Mouse (Mus musculus) layer of hippocampus, adult 2 months (tissue): ENCODE measurements around the gene H60b. TPM values are rescaled to one million over a fixed set of nuclear protein-coding genes. Genes with fewer than 3 reads are reported as not detected.

Source experiments
- DNase-seq, 2 experiments: peaks; one replicate each; pipeline ENCODE4 v3.0.0; 2022; ENCODE audit warnings: low spot score in 2 of 2
- H3K27ac ChIP-seq: fragments of 200-600 bp; 2 replicates; pipeline ENCODE4 v1.8.1; 2022
- H3K4me3 ChIP-seq: fragments of 200-600 bp; 2 replicates; pipeline ENCODE4 v1.8.1; 2022; ENCODE audit warnings: mild to moderate bottlenecking
- CTCF ChIP-seq: fragments of 200-600 bp; conservative IDR thresholded peaks from 2 replicates; pipeline ENCODE4 v1.8.1; 2022; ENCODE audit warnings: antibody characterized with exemption, mild to moderate bottlenecking, moderate library complexity
- total RNA-seq, 2 experiments: library from RNA; stranded (reverse); gene quantifications; 2 replicates each; pipeline ENCODE4 v1.2.3; 2021

Gene H60b
- total RNA-seq, 2 experiments from 2014 or later: not detected

DNA sequence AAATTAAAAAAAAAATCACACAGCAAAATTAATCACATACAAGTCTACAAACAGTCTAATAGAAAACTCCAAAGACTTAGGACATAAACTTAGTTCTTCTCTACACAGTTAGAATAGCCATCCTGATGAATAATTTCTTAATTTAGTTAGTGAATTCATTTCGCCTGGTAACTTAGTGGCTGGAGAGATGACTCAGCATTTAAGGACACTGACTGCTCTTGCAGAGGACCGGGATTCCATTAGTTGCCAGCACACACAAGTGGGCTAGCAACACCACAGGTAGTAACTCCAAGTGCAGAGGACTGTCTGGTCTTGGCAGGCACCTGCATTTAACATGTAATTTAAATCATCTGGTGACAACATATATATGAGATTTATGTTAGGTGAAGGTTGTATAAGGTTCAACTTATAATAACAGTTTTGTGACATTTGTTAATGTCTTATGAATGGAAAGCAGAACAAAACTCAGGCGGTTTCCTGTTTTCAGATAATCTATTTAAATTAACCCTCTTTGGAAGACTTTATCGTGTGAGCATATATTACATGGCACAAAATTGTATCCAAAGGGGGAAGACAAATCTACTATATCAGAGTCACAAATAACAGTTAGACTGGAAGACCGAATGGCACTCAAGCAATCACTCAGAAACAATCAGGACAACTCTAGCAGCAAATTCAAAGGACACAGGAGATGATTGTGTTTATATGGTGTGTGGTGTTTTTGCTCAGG lies 138.8 kb downstream of the H60b start:
- Histone ChIP-seq H3K27ac (no peak overlapping the region), H3K4me3 (no peak overlapping the region)
- TF ChIP-seq CTCF: no peak
- no peak for DNase-seq

GRCm38 (mm10) chr10:22297766-22298461 lies 139.5 kb downstream of the H60b start:
- no peak overlapping the region for H3K27ac ChIP-seq
- no peak for DNase-seq
- no peak overlapping the region for H3K4me3 ChIP-seq
- no peak for TF ChIP-seq CTCF

GRCm38 (mm10) chr10:22299324-22299723 lies 140.9 kb downstream of the H60b start:
- TF ChIP-seq CTCF: no peak
- no peak overlapping the region for H3K27ac ChIP-seq
- DNase-seq: no peak
- no peak overlapping the region for H3K4me3 ChIP-seq

- TF ChIP-seq CTCF: no peak
- no peak overlapping the region for H3K4me3 ChIP-seq
- H3K27ac ChIP-seq: no peak overlapping the region
- DNase-seq: no peak
Measured at GRCm38 (mm10) chr10:22301641-22302040, 143.3 kb downstream of the H60b start.

DNA sequence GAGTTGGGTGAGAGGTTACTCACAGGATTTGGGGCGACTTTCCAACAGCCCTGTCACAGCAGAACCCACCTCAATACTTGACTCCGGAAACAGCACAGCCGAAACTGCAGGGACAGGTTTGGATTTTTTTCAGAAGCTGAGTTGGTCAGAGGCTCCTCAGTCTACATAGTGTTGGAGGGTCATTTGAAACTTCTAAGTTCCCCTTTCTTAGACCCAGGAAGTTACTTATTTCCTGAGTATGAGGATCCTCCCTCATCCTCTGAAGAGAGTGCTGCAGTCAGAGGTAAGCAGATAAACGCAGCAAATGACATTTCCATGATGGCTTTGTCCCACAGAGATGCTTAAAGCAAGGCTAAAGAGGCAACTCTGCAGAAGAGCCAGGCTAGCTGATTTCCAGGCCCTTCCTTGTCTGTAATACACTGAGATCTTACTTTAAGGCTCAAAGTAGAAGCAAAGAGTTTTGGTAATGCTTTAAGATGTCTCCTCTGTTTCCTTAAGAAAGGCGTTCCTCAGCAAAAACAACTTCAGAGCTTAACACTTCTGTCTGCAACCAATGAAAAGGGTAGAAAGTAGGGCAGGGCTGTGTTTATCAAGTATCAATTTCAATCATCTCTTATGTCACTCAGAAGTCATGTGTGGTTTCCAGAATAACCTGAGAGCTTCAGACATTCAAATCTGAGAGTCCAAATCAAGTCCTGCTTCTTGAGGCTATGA lies 144.1 kb downstream of the H60b start:
- Histone ChIP-seq H3K4me3 (no peak overlapping the region), H3K27ac (no peak overlapping the region)
- DNase-seq: no peak
- TF ChIP-seq CTCF: no peak

GRCm38 (mm10) chr10:22303736-22304135 lies 145.3 kb downstream of the H60b start:
- TF ChIP-seq CTCF: no peak
- Histone ChIP-seq H3K4me3 (no peak overlapping the region), H3K27ac (no peak overlapping the region)
- DNase-seq: no peak

- no peak overlapping the region for H3K4me3 ChIP-seq
- H3K27ac ChIP-seq: no peak overlapping the region
- no peak for DNase-seq
- TF ChIP-seq CTCF: no peak
Measured at GRCm38 (mm10) chr10:22305801-22306200, 147.4 kb downstream of the H60b start.

- DNase-seq: no peak
- H3K4me3 ChIP-seq: no peak overlapping the region
- H3K27ac ChIP-seq: no peak overlapping the region
- no peak for TF ChIP-seq CTCF
Measured at GRCm38 (mm10) chr10:22306452-22306851, 148.1 kb downstream of the H60b start.

- Histone ChIP-seq H3K27ac (no peak overlapping the region), H3K4me3 (no peak overlapping the region)
- no peak for TF ChIP-seq CTCF
- DNase-seq: no peak
Measured at GRCm38 (mm10) chr10:22308221-22308620, 149.8 kb downstream of the H60b start.

DNA sequence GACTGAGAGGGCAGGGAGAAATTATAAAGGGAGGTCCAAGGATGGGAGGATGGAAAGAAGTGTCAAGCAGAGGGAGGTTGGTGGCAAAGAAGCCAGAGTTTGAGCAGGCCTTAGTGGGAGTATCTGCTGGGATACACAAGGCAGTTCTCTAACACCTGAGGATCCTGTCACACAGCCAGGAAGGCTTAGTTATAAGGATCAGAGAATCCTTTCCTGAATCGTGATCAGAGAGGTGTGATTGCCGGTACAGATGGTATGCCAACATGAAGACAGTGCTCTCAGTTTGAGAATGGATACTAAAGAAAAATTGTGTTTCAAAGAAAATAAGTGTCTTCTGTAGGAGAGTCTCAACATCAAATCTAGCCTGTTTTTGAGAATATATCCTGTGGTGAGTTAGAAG lies 164.5 kb downstream of the H60b start:
- Histone ChIP-seq H3K4me3 (no peak overlapping the region), H3K27ac (no peak overlapping the region)
- DNase-seq: no peak
- TF ChIP-seq CTCF: no peak

Other genes starting within 250 kb of the H60b start
- gene 4930444G20Rik, start 90.5 kb upstream of the H60b start, total RNA-seq: not detected
- gene E030030I06Rik, start 9.3 kb upstream of the H60b start, total RNA-seq: under 1 TPM in 1 of 2 experiments, not detected in 1; 0.39 TPM
- gene Raet1e, start within 50 bp of the H60b start, total RNA-seq: not detected
- gene Raet1d, start 202.0 kb downstream of the H60b start, total RNA-seq: not detected